Mouse (Mus musculus) Patski (cell line): ENCODE results near the gene Nmnat2. TPM values are rescaled to one million over a fixed set of nuclear protein-coding genes. Genes with fewer than 3 reads are reported as not detected.

Experiments
- ATAC-seq: fragments of 100-300 bp; one replicate; pipeline ENCODE4 v1.8.0; 2021
- CTCF ChIA-PET: fragments of 350-600 bp; sonication (Branson Sonifier 250); formaldehyde crosslinking; loops from one replicate; lab custom pipeline; 2022; ENCODE audit warnings: inconsistent platforms; lab: Charles Lee
- POLR2A ChIA-PET: fragments of 350-600 bp; sonication (Branson Sonifier 250); formaldehyde crosslinking; loops from one replicate; lab custom pipeline; 2022; ENCODE audit warnings: antibody characterized with exemption, inconsistent platforms; lab: Charles Lee
- DNase-seq: peaks from one replicate; pipeline ENCODE4 v3.0.0-alpha.2; 2011; ENCODE audit warnings: low read depth, low spot score
- H3K27me3 ChIP-seq: fragments of 371-371 bp; one replicate; pipeline ENCODE4 v1.5.1; 2021
- CTCF ChIP-seq: fragments of 100-300 bp; IDR thresholded peaks from one replicate; pipeline ENCODE4 v1.5.1; 2021
- in situ Hi-C: fragments of 300-500 bp; cut with MboI; formaldehyde crosslinking; loops from 3 replicates; pipeline ENCODE4 v1.11.1; 2018; ENCODE audit warnings: low pct_unique_long_range_greater_than_20kb, mixed read lengths
- polyA plus RNA-seq: library from polyadenylated mRNA; unstranded; gene quantifications from one replicate; pipeline ENCODE4 v1.2.3, GENCODE M21; 2021

Gene Nmnat2
- polyA plus RNA-seq, 1 experiment from 2014 or later = 0.14 TPM

GRCm38 (mm10) chr1:153007292-153007691, 52.5 kb downstream of the Nmnat2 start:
- POLR2A ChIA-PET = no interaction called here
- H3K27me3 ChIP-seq = no peaks in the 10 kb centered on the region
- DNase-seq = no peak
- no peak for TF ChIP-seq CTCF
- in situ Hi-C loops = no loop called here
- CTCF ChIA-PET = no interaction called here
- no peak for ATAC-seq

- H3K27me3 ChIP-seq = no peaks in the 10 kb centered on the region
- DNase-seq (no peak), ATAC-seq (no peak)
- no peak for TF ChIP-seq CTCF
- ChIA-PET POLR2A (no interaction called here), CTCF (no interaction called here)
- in situ Hi-C loops = no loop called here
Observed at GRCm38 (mm10) chr1:153007824-153008223, 53.0 kb downstream of the Nmnat2 start.

DNA sequence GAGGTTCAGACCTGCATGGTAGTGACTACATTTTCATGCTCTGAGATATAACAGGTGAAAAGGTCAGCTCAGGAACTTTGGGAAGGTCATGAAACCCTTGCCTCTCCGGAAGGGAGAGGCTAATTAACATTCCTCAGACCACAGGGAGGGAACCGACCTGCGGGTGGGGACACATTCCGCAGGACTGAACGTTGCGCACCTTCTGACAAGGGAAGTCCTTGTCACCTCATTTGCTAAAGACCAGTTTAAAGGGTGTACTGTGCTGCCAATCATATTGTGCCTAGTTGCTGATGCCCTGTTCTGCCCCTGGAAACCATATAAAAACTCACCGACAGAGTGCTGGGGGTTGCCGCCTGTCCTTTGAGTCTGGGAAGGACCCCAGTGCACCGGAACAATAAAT, 54.5 kb downstream of the Nmnat2 start:
- H3K27me3 ChIP-seq = no peaks in the 10 kb centered on the region
- in situ Hi-C loops = no loop called here
- CTCF ChIA-PET = no interaction called here
- ATAC-seq (no peak), DNase-seq (no peak)
- POLR2A ChIA-PET = no interaction called here
- no peak for TF ChIP-seq CTCF

DNA sequence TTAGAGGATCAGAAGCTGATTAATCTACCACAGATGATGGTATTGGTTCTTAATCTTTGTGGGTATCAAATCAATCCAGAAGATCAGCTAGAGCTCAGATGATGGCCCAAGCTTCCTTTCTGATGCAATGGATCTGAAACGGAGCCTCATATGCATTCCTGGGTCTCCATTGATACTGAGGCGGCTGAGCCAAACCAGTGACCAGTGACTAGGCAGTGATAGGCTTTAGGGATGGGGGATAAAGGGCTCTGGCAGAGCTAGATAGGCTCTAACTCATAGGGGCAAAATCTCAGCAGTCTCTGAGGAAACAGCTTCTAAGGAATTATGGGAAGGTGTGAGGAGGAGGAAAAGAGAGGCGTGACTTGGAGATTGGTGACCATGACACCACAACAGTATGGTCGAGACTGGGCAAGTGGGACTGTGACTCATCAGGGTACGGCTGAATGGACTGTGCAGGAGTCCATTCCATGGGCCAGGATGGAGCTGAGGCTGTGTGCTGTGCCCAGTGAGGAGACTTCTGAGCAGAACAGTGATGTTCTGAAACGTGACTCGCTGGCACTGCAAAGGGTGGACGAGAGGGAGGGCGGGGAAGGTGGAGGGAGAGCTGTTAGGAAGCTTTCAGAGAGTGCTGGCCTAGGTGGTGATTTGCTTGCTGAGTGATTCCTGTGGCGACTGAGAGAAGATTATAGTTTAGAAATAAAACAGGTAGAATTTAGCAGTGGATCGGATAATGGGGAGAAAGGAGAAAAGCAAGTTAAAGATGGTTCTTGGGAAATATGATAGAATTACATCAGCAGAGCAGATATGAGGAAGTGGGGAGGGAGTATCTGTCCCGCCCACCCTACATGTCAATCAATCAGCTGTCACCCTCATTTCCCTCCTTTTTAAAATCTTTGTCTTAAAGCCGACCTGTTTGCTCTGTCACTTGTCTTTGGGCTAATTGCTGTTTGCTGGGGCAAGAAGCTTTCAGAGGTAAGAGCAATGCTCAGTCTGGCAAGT, 55.9 kb downstream of the Nmnat2 start:
- no peaks in the 10 kb centered on the region for H3K27me3 ChIP-seq
- ATAC-seq = no peak
- CTCF ChIA-PET = interaction anchor here (0.9 kb wide), 1 partner anchor 19 kb away, joined by 3 read pairs; no protein-coding TSS in a partner anchor
- no peak for TF ChIP-seq CTCF
- POLR2A ChIA-PET = no interaction called here
- in situ Hi-C loops = no loop called here
- no peak for DNase-seq

GRCm38 (mm10) chr1:153011544-153011943, 56.8 kb downstream of the Nmnat2 start:
- TF ChIP-seq CTCF = no peak
- ChIA-PET CTCF (no interaction called here), POLR2A (no interaction called here)
- DNase-seq = no peak
- in situ Hi-C loops = no loop called here
- ATAC-seq = no peak
- H3K27me3 ChIP-seq = no peaks in the 10 kb centered on the region

DNA sequence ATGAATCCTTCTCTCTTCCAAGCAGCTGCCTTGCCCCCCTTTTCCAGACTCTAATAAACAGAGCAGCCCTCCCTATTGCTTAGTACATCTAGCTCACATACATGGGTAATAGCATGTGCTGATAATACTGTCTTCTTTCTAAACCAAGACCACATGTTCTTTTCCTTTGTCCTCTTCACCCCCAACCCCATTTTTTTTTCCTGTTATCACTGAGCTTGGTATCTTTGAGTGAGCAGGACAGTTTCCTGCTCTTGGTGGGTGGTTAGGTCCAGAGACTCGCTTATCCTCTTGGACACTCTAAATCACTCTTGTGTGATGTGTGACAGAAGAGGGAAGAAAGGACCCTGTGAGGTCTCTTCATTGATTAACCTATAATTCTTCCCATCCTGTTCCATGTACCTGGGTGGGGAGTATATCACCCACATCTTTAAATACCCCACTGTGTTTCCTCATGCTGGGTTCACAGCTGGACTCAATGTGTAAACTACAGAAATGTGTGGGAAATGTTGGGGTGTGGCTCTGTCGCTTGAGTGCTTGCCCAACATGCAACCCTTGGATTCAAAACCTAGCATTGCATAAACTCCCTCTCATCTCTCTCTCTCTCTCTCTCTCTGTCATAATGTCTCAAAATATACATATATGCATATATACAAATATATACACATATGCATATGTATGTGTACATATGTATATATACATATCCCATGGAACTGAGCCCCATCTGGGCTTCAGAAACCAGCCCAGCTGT, 58.9 kb downstream of the Nmnat2 start:
- H3K27me3 ChIP-seq = no peaks in the 10 kb centered on the region
- DNase-seq (no peak), ATAC-seq (no peak)
- in situ Hi-C loops = no loop called here
- POLR2A ChIA-PET = no interaction called here
- CTCF ChIA-PET = interaction anchor here (0.8 kb wide), 1 partner anchor 12 kb away, joined by 3 read pairs; no protein-coding TSS in a partner anchor
- TF ChIP-seq CTCF = no peak

GRCm38 (mm10) chr1:153014431-153015186, 59.8 kb downstream of the Nmnat2 start:
- no peaks in the 10 kb centered on the region for H3K27me3 ChIP-seq
- POLR2A ChIA-PET = no interaction called here
- no peak for TF ChIP-seq CTCF
- CTCF ChIA-PET = no interaction called here
- in situ Hi-C loops = no loop called here
- DNase-seq (peak; percentile 9), ATAC-seq (no peak)

DNA sequence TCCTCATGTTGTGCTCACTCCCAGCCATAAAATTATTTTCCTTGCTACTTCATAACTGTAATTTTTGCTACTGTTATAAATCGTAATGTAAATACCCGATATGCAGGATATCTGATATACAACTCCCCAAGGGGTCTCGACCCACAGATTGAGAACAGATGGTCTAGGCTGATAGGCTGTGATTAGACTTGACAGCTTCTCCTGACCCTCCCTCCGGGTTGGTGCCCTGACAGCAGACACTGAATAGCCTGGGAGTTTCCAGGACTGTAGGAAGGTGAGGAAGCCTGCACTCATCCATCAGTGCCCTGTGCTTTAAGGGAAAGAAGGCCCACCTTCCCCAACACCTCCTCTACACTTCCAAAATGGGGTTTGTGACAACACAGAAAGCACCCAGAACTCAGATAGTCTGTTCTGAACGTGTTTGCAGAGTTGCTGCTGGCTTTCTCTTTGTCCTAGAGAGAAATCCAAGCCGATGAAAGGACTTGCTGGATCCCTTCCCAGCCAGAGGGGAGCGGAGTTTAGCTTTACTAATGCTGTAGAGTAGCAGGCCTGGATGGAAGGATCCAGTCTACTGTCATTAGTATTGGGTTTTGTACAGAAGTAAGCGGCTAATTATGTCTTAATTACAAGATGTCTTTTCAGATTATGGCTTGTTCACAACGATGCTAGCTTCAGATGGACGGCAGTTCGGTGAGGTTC, 61.8 kb downstream of the Nmnat2 start:
- no peak for ATAC-seq
- POLR2A ChIA-PET = no interaction called here
- CTCF ChIA-PET = no interaction called here

DNA sequence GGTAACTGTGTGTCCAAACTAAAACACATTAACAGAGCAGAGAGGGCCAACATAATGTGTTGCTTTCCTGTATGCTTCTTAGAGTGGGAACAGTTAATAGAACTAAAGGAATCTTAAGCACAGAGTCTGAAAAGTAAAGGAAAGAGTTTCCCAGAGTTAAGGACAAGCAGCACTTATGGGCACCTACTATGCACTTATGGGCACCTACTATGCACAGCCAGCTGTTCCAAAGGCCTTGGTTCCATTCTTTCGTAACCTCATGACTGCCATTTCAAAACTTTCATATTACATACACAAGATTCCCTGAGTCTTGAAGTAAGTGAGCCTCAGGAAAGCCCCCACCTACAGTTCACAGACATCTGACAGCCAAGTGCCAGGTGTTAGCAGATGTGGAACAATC, 64.3 kb downstream of the Nmnat2 start:
- POLR2A ChIA-PET = no interaction called here
- ATAC-seq (no peak), DNase-seq (no peak)
- CTCF ChIA-PET = no interaction called here
- no peaks in the 10 kb centered on the region for H3K27me3 ChIP-seq
- in situ Hi-C loops = no loop called here
- TF ChIP-seq CTCF = no peak

More for the DNA sequence above, 61.8 kb downstream of the Nmnat2 start:
- no peak for TF ChIP-seq CTCF
- in situ Hi-C loops = no loop called here
- H3K27me3 ChIP-seq = no peaks in the 10 kb centered on the region
- DNase-seq = no peak

DNA sequence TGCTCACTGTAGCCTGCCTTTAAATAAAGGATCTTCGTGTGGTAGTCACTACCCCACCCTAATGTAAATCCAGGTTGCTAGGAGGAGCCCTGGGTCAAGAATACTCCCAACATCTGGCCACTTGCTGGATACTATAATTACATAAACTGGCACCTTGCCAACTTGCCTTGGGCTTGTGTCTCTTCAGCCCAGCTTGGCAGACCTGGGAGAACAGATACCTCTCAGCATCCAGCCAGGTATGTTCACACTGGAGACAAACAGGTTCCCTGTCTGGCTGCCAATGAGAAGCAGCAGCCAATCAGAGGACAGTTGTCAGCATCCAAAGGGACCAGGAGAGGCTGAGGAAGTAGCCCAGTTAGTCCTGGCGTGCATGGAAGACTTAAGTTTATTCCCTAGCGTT, 64.8 kb downstream of the Nmnat2 start:
- ATAC-seq (no peak), DNase-seq (no peak)
- POLR2A ChIA-PET = no interaction called here
- in situ Hi-C loops = no loop called here
- no peak for TF ChIP-seq CTCF
- CTCF ChIA-PET = no interaction called here
- no peaks in the 10 kb centered on the region for H3K27me3 ChIP-seq
